Comparison of ENCODE assay signal across 7 mouse cellular contexts in genomic region chr17:24885356-24886133, GRCm38 (mm10). TPM values are rescaled to one million over a fixed set of nuclear protein-coding genes. Genes with fewer than 3 reads are reported as not detected.
DNase-seq lines count a peak whose midpoint lies in the region; ATAC-seq and TF ChIP-seq lines count a peak whose summit lies in the region.

No protein-coding gene starts in this region.

- peak overlapping the region; percentile 77 for H3K4me2 ChIP-seq in intestine, postnatal 0 days (replicated peaks; ENCODE audit: low read depth)
- H3K4me2 ChIP-seq in neural tube, embryonic 15.5 days: peak overlapping the region; percentile 96

- TF ChIP-seq CTCF in lung, adult 2 months (IDR thresholded peaks at IDR 0.05; ENCODE audit: insufficient read depth, low read length): no peak
- TF ChIP-seq CTCF in embryonic fibroblast, embryonic 13.5 days (IDR thresholded peaks at IDR 0.05; ENCODE audit: borderline replicate concordance, insufficient read depth, low read length): no peak
- TF ChIP-seq CTCF in intestine, postnatal 0 days (IDR thresholded peaks at IDR 0.05; ENCODE audit: low read depth): no peak

- ATAC-seq in intestine, postnatal 0 days: no peak
- no peak for ATAC-seq in neural tube, embryonic 15.5 days (ENCODE audit: low FRiP score)

- peaks cover 36% of the 10 kb centered on the region for H3K36me3 ChIP-seq in intestine, postnatal 0 days (ENCODE audit: control insufficient read depth, insufficient read depth)
- H3K36me3 ChIP-seq in neural tube, embryonic 15.5 days: peaks cover 40% of the 10 kb centered on the region

- H3K9me3 ChIP-seq in intestine, postnatal 0 days (ENCODE audit: control insufficient read depth): no peaks in the 10 kb centered on the region
- no peaks in the 10 kb centered on the region for H3K9me3 ChIP-seq in neural tube, embryonic 15.5 days (replicated peaks)

- H3K27ac ChIP-seq in embryonic fibroblast, embryonic 13.5 days (ENCODE audit: insufficient read depth, low read length): no peak overlapping the region
- 0 out of 2 replicates have a peak overlapping the region, but pooled peaks have one; percentile 41 for H3K27ac ChIP-seq in intestine, postnatal 0 days (ENCODE audit: low read depth, low read length)
- H3K27ac ChIP-seq in neural tube, embryonic 15.5 days (replicated peaks): no peak overlapping the region; the same call in 1 of the 2 replicates

- no peaks in the 10 kb centered on the region for H3K27me3 ChIP-seq in intestine, postnatal 0 days (replicated peaks; ENCODE audit: control insufficient read depth, insufficient read depth, low read length)
- no peaks in the 10 kb centered on the region for H3K27me3 ChIP-seq in neural tube, embryonic 15.5 days (replicated peaks)

- peak overlapping the region; percentile 99 for H3K4me3 ChIP-seq in lung, adult 2 months (replicated peaks; ENCODE audit: extremely low read depth, low read depth, low read length)
- H3K4me3 ChIP-seq in embryonic fibroblast, embryonic 13.5 days (ENCODE audit: insufficient read depth, low read length): peak overlapping the region; percentile 88
- peak overlapping the region; percentile 78 for H3K4me3 ChIP-seq in intestine, postnatal 0 days (ENCODE audit: low read depth, low read length)
- H3K4me3 ChIP-seq in neural tube, embryonic 15.5 days (replicated peaks): peak overlapping the region; percentile 93

- DNase-seq in lung, adult 2 months: no peak
- no peak for DNase-seq in lung, postnatal 14 days
- DNase-seq in spleen, postnatal 10 days (ENCODE audit: low spot score in 2 of 2): no peak
- no peak for DNase-seq in ovary, postnatal 10 days (ENCODE audit: low spot score)

- H3K9ac ChIP-seq in intestine, postnatal 0 days (ENCODE audit: low read depth, low read length): peak overlapping the region; percentile 63
- peak overlapping the region; percentile 62 for H3K9ac ChIP-seq in neural tube, embryonic 15.5 days (replicated peaks)

- peaks cover 9% of the 10 kb centered on the region; the same call in 1 of the 2 replicates for H3K4me1 ChIP-seq in lung, adult 2 months (ENCODE audit: control insufficient read depth, insufficient read depth, low read length)
- H3K4me1 ChIP-seq in embryonic fibroblast, embryonic 13.5 days (ENCODE audit: control insufficient read depth, insufficient read depth, low read length): peaks cover 2% of the 10 kb centered on the region; the same call in 1 of the 2 replicates
- H3K4me1 ChIP-seq in intestine, postnatal 0 days (replicated peaks; ENCODE audit: control insufficient read depth, insufficient read depth, low read length): peaks cover 12% of the 10 kb centered on the region; the same call in 1 of the 2 replicates
- peaks cover 49% of the 10 kb centered on the region for H3K4me1 ChIP-seq in neural tube, embryonic 15.5 days

- WGBS in lung, adult 2 months: 20% methylated on average over 22 of the region's 22 CpGs
- WGBS in intestine, postnatal 0 days: 22% methylated on average over 22 of the region's 22 CpGs
- 22% methylated on average over 22 of the region's 22 CpGs for WGBS in neural tube, embryonic 15.5 days

- TF ChIP-seq POLR2A in lung, adult 2 months (IDR thresholded peaks at IDR 0.05; ENCODE audit: borderline replicate concordance, extremely low read depth, low read depth, low read length): no peak
- TF ChIP-seq POLR2A in embryonic fibroblast, embryonic 13.5 days (IDR thresholded peaks at IDR 0.05; ENCODE audit: low read depth, low read length): no peak

RNA-seq across cellular contexts. Expression of gene Nubp2, which starts 0.6 kb away (rescaled TPM):
- polyA plus RNA-seq in lung, adult 2 months (2012; rRNA removed): 23.6 and 36.7 TPM in 2 replicates
- 22.2 and 25.6 TPM in 2 replicates for polyA plus RNA-seq in embryonic fibroblast, embryonic 13.5 days (2011; ENCODE audit: insufficient read length, low read depth, missing spikeins)
- 48.0 and 53.5 TPM in 2 replicates for polyA plus RNA-seq in intestine, postnatal 0 days (2015; fragmentation: Nextera tagmentation; extraction: Ambion mirVana)
- polyA plus RNA-seq in neural tube, embryonic 15.5 days (2015; fragmentation: Nextera tagmentation; extraction: Ambion mirVana): 63.2 and 68.9 TPM in 2 replicates

RNA-seq across cellular contexts. Expression of gene Spsb3, which starts 0.9 kb away (rescaled TPM):
- polyA plus RNA-seq in lung, adult 2 months (2012; rRNA removed): 76.4 and 85.4 TPM in 2 replicates
- 15.5 and 17.4 TPM in 2 replicates for polyA plus RNA-seq in embryonic fibroblast, embryonic 13.5 days (2011; ENCODE audit: insufficient read length, low read depth, missing spikeins)
- polyA plus RNA-seq in intestine, postnatal 0 days (2015; fragmentation: Nextera tagmentation; extraction: Ambion mirVana): 42.3 and 43.4 TPM in 2 replicates
- polyA plus RNA-seq in neural tube, embryonic 15.5 days (2015; fragmentation: Nextera tagmentation; extraction: Ambion mirVana): 77.6 and 84.2 TPM in 2 replicates

RNA-seq across cellular contexts. Expression of gene Eme2, which starts 9.3 kb away (rescaled TPM):
- 41.1 and 48.0 TPM in 2 replicates for polyA plus RNA-seq in lung, adult 2 months (2012; rRNA removed)
- polyA plus RNA-seq in embryonic fibroblast, embryonic 13.5 days (2011; ENCODE audit: insufficient read length, low read depth, missing spikeins): 12.4 and 14.7 TPM in 2 replicates
- polyA plus RNA-seq in intestine, postnatal 0 days (2015; fragmentation: Nextera tagmentation; extraction: Ambion mirVana): 16.7 and 18.5 TPM in 2 replicates
- 27.9 and 31.3 TPM in 2 replicates for polyA plus RNA-seq in neural tube, embryonic 15.5 days (2015; fragmentation: Nextera tagmentation; extraction: Ambion mirVana)

RNA-seq across cellular contexts. Expression of gene Mrps34, which starts 9.4 kb away (rescaled TPM):
- 100 and 115 TPM in 2 replicates for polyA plus RNA-seq in lung, adult 2 months (2012; rRNA removed)
- polyA plus RNA-seq in embryonic fibroblast, embryonic 13.5 days (2011; ENCODE audit: insufficient read length, low read depth, missing spikeins): 25.5 and 28.7 TPM in 2 replicates
- 132 and 141 TPM in 2 replicates for polyA plus RNA-seq in intestine, postnatal 0 days (2015; fragmentation: Nextera tagmentation; extraction: Ambion mirVana)
- 89.0 and 89.5 TPM in 2 replicates for polyA plus RNA-seq in neural tube, embryonic 15.5 days (2015; fragmentation: Nextera tagmentation; extraction: Ambion mirVana)

RNA-seq across cellular contexts. Expression of gene Nme3, which starts 10.8 kb away (rescaled TPM):
- 55.8 and 69.4 TPM in 2 replicates for polyA plus RNA-seq in lung, adult 2 months (2012; rRNA removed)
- polyA plus RNA-seq in embryonic fibroblast, embryonic 13.5 days (2011; ENCODE audit: insufficient read length, low read depth, missing spikeins): 2.7 and 4.7 TPM in 2 replicates
- polyA plus RNA-seq in intestine, postnatal 0 days (2015; fragmentation: Nextera tagmentation; extraction: Ambion mirVana): 47.4 and 54.4 TPM in 2 replicates
- polyA plus RNA-seq in neural tube, embryonic 15.5 days (2015; fragmentation: Nextera tagmentation; extraction: Ambion mirVana): 92.9 and 105 TPM in 2 replicates
